Mouse (Mus musculus) layer of hippocampus, adult 9-10 months (tissue): ENCODE measurements around the gene Ncoa6.

ENCODE experiments used
- DNase-seq: peaks from one replicate; pipeline ENCODE4 v3.0.0; 2022; ENCODE audit warnings: low spot score

Gene Ncoa6

GRCm38 (mm10) chr2:155436445-155436844, 37.2 kb downstream of the Ncoa6 start:
- DNase-seq: no peak

- no peak for DNase-seq
Observed at GRCm38 (mm10) chr2:155420911-155421310, 52.8 kb downstream of the Ncoa6 start.

DNA sequence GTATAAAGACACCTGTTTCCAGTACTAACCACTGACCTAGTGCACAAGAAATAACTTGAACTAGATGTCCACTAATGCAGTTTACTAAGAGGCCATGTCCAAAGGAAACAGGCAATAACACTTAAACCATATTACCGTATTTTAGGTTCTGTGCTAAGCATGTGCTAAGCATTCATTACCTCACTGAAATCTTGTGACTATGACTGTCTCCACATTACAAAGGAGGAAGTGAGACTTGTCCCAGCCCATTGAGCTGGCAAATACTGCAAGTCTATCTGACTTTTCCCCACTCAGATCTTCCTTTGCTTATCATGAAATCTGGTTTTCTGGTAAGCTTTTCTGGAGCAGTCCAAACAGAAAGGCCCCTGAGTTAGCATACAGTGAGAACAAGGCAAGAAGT, 69.1 kb downstream of the Ncoa6 start:
- no peak for DNase-seq

- DNase-seq: no peak
Observed at GRCm38 (mm10) chr2:155401926-155402325, 71.8 kb downstream of the Ncoa6 start.

DNA sequence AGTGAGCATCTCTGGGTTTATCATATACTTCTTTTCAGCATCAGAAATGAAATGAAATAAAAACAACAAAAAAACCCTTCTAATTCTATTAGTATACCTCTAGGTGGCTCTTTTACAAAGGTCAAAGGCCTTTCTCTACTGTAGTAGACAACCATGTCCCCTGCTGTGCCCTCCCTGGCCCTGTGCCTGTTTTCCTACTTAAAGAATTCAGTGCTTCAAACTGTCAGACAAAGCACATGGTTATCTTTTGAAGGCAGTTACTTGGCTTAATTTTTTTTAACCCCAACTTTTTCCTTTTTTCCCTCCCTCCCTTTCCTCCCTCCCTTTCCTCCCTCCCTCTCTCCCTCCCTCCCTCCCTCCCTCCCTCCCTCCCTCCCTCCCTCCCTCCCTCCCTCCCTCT, 73.4 kb downstream of the Ncoa6 start:
- DNase-seq: no peak

GRCm38 (mm10) chr2:155394586-155394985, 79.1 kb downstream of the Ncoa6 start:
- no peak for DNase-seq

DNA sequence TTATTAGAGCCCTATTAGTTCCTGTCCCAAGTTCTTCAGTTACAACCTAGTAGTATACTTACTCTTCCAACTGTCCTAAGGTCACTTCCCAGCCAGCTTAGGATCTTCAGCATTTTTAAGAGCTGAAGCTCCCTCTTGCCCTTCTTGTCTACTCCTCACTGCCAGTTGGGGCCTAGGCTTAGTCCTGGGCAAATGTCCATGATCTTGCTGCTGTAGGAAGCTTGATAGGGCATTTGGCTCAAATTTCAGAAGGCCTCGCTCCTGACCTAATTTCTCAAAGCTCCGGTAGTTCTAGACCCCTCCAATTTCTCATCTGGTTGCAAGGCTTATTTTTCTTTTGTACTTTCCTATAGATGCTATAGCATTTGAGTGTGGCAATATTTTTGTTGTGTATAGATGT, 85.1 kb downstream of the Ncoa6 start:
- no peak for DNase-seq

GRCm38 (mm10) chr2:155387052-155387451, 86.6 kb downstream of the Ncoa6 start:
- no peak for DNase-seq

DNA sequence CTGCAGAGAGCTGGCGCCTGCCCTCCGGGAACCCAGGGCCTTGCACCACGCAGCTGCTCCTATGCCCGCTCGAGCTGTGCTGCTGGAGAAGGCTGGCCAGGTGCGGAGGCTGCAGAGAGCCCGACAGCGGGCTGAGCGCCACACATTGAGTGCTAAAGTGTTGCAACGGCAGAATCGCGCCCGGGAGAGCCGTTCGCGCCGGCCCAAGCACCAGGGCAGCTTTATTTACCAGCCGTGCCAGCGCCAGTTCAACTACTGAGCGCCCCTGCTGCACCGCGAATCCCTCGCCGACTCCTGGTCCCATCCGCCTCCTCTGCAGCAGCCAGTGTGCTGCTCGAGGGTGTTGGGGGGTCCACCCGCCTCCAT, 87.2 kb downstream of the Ncoa6 start:
- DNase-seq: no peak

- no peak for DNase-seq
Observed at GRCm38 (mm10) chr2:155385731-155386533, 87.8 kb downstream of the Ncoa6 start.

GRCm38 (mm10) chr2:155385090-155385489, 88.6 kb downstream of the Ncoa6 start:
- DNase-seq: peak; percentile 83

- DNase-seq: no peak
Observed at GRCm38 (mm10) chr2:155382791-155383438, 90.8 kb downstream of the Ncoa6 start.

GRCm38 (mm10) chr2:155382332-155382700, 91.4 kb downstream of the Ncoa6 start:
- no peak for DNase-seq

- peak; percentile 92 for DNase-seq
Observed at GRCm38 (mm10) chr2:155381643-155382331, 91.9 kb downstream of the Ncoa6 start.

- DNase-seq: no peak
Observed at GRCm38 (mm10) chr2:155381060-155381437, 92.6 kb downstream of the Ncoa6 start.

DNA sequence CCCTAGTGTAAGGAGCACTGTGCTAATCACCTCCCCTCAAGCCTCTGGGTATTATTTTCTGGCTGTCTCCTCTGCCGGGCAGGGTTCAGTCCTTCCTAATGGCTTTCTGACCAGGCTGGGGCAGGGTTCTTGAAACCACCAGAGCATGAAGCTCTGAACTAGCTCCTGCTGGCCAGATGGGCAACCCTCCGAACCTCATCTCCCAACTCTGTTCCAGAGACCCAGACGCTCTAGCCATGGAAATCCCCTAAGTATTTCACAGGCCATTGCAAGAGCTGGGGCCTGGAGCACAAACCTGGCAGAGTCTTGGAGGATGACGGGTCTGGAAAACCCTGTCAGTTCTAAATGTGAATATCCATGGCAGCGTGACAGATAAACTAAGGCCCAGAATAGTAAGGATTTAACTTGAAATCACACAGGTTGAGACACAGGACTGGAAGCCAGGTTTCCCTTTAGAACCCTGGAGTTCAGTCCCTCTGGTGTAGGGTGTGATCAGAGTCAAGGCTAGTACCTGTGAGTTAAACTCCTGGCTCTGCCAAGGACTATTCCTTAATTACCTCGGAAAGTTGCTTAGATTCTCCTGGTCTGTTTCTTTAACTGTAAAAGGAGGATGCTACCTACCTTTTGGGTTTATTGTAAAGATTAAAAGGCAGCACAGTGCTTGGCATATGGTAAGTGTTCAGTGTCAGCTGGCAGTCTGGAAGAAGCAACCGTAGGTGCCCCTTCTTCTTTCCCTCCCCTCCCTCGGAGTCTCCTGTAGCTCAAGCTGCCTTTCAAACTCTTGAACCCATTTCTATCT, 93.2 kb downstream of the Ncoa6 start, which contains the start of gene Trp53inp2:
Gene Trp53inp2, plus strand, starts transcription at position 799 of the 799 bp plus-strand sequence.
- no peak for DNase-seq

GRCm38 (mm10) chr2:155376191-155376590, 97.5 kb downstream of the Ncoa6 start:
- no peak for DNase-seq

DNA sequence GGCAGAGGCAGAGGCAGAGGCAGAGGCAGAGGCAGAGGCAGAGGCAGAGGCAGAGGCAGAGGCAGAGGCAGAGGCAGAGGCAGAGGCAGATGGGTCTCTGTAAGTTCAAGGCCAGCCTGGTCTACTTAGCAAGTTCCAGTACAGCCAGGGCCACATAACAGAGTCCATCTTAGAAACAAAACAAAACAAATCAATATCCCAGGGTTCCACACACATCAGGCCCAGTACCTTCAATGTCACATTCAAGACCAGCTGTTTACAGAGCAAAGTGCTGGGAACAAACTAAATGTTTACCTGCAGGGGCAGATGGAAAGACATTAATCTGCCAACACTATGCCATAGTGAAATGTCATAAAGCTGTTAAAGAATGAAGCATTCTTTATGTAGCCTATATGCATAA, 99.2 kb downstream of the Ncoa6 start:
- DNase-seq: no peak

GRCm38 (mm10) chr2:155373886-155374285, 99.8 kb downstream of the Ncoa6 start:
- DNase-seq: no peak

DNA sequence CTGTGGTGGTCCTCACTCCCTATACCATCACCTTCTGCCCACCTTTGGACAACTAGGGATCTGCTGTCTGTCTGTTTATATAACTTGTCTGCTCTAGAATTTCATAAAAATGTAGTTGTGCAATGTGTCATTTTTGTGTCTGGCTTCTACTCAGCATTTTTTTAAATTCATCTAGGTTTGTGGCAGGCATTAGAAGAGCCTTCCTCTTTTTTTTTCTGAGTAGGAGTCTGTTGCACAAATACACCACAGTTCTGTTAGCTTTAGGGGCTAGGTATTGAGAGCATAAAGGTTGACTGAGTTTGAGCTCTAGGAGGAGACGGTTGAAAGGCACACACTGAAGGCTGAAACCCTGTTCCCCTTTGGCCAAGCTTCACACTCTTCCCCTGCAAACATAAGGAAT, 100.4 kb downstream of the Ncoa6 start:
- DNase-seq: no peak

GRCm38 (mm10) chr2:155372451-155372850, 101.2 kb downstream of the Ncoa6 start:
- no peak for DNase-seq

GRCm38 (mm10) chr2:155369333-155369883, 104.3 kb downstream of the Ncoa6 start:
- no peak for DNase-seq
